ENCODE assay signal across 31 mouse cellular contexts in the genomic region with DNA sequence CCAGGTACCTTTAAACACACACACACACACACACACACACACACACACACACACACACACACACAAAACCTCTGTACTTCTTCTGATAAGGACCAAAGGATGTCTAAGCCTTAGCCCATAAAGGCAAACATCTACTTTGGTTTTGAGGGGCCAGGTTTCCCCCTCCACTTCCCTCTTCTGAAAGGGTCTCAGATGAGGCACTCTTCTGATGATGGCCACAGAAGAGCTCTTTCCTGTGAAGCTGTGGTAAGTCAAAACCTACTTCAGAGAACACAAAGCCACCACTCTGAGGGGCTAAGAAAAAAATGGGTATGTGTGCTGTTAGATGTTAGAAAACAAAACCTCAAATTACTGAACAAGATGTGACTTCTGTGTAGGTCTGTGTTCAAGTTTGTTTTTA. TPM values are rescaled to one million over a fixed set of nuclear protein-coding genes. Genes with fewer than 3 reads are reported as not detected.
A peak's percentile ranks its signal among the peaks of the same experiment; 100 is the strongest.
DNase-seq lines count a peak whose midpoint lies in the region; ATAC-seq and TF ChIP-seq lines count a peak whose summit lies in the region.
"Had no signal": no experiment of that assay in that cellular context is flagged by ENCODE, and none has a peak within 500 bp of the region (broad histone marks: within the 10 kb centered on the region; RNA-seq: fewer than 3 reads in every experiment).

No protein-coding gene starts in this region.

- peak; percentile 17 for DNase-seq in thymus, adult 2 months
- DNase-seq in thymus, postnatal 10 days (ENCODE audit: low spot score in 2 of 2), result no peak
- peak; percentile 78 for DNase-seq in naive thymus-derived CD4-positive, alpha-beta T cell, adult 2 months (ENCODE audit: low read depth)
- DNase-seq in thymus, postnatal 4 days, result peak; percentile 16
- DNase-seq in heart, postnatal 4 days, result no peak
- DNase-seq in neural tube, embryonic 10.5 days (ENCODE audit: extremely low spot score, low spot score), result no peak
- DNase-seq in left cerebral cortex, postnatal 4 days, result no peak
- DNase-seq: adrenal gland, adult 2 months; cerebellum, adult 11 months; cerebellum, postnatal 10 days; heart, adult 11 months; kidney, adult 8-10 months; kidney, postnatal 14 days; lung, adult 18-20 months; lung, postnatal 14 days; midbrain, embryonic 14.5 days; right cerebral cortex, postnatal 14 days had no signal

- H3K27ac ChIP-seq in thymus, adult 2 months (ENCODE audit: control insufficient read depth, insufficient read depth, low read length), result no peak overlapping the region
- H3K27ac ChIP-seq: forebrain, embryonic 13.5 days; hindbrain, embryonic 13.5 days; neural tube, embryonic 15.5 days had no signal

- H3K4me1 ChIP-seq in thymus, adult 2 months (replicated peaks; ENCODE audit: control insufficient read depth, insufficient read depth, low read length), result peaks cover 2% of the 10 kb centered on the region; the same call in 1 of the 2 replicates
- H3K4me1 ChIP-seq: forebrain, embryonic 13.5 days; hindbrain, embryonic 13.5 days; neural tube, embryonic 15.5 days had no signal

- no peaks in the 10 kb centered on the region for H3K27me3 ChIP-seq in thymus, adult 2 months (ENCODE audit: control insufficient read depth, insufficient read depth, low read length)
- H3K27me3 ChIP-seq: forebrain, embryonic 13.5 days; hindbrain, embryonic 13.5 days; neural tube, embryonic 15.5 days had no signal

- no peak overlapping the region for H3K4me3 ChIP-seq in thymus, adult 2 months (ENCODE audit: control insufficient read depth, insufficient read depth, low read length)
- H3K4me3 ChIP-seq: forebrain, embryonic 13.5 days; hindbrain, embryonic 13.5 days; neural tube, embryonic 15.5 days had no signal

- H3K36me3 ChIP-seq in thymus, adult 2 months (ENCODE audit: control insufficient read depth, insufficient read depth, low read length), result no peaks in the 10 kb centered on the region
- H3K36me3 ChIP-seq: hindbrain, embryonic 13.5 days; neural tube, embryonic 15.5 days had no signal

- no peak for TF ChIP-seq POLR2A in thymus, adult 2 months (IDR thresholded peaks at IDR 0.05; ENCODE audit: control insufficient read depth, extremely low read depth, insufficient read depth, low read length, poor library complexity)

- TF ChIP-seq CTCF in thymus, adult 2 months (IDR thresholded peaks at IDR 0.05; ENCODE audit: borderline replicate concordance, control insufficient read depth, extremely low read depth, insufficient read depth, low read length, poor library complexity), result no peak

- ATAC-seq in granulocyte monocyte progenitor cell, adult 5-6 weeks (replicated peaks; ENCODE audit: poor library complexity, severe bottlenecking), result peak; percentile 33; the same call in 1 of the 2 replicates
- ATAC-seq: forebrain, embryonic 13.5 days had no signal

- intact Hi-C loops in left cerebral cortex, postnatal 4 days (cut with DNase I), result no loop called here

RNA-seq across cellular contexts. Expression of a gene that starts 9.2 kb away (rescaled TPM):
- 0.78 and 0.87 TPM in 2 replicates for polyA plus RNA-seq in thymus, adult 2 months (2012; rRNA removed)
- not detected in 2 replicates for total RNA-seq in granulocyte monocyte progenitor cell, adult 5-6 weeks (2014; fragmentation: Nextera tagmentation)
- total RNA-seq in granulocyte monocyte progenitor cell, adult 5-6 weeks (2017), result not detected in 2 replicates
- not detected for total RNA-seq in heart, postnatal 4 days (2021)
- 1 to 10 TPM in 1 of 2 experiments, under 1 TPM in 1; 0.44 to 1.3 TPM for total RNA-seq in left cerebral cortex, postnatal 4 days (2021)
- total RNA-seq: adrenal gland, adult 2 months; adrenal gland, postnatal 4 days; gastrocnemius, adult 18-20 months; layer of hippocampus, adult 18-20 months; layer of hippocampus, postnatal 14 days had no signal
- polyA plus RNA-seq: adrenal gland, adult 2 months; embryonic facial prominence, embryonic 14.5 days; forebrain, embryonic 13.5 days; heart, embryonic 11.5 days; heart, postnatal 0 days; intestine, embryonic 14.5 days; limb, embryonic 11.5 days; liver, embryonic 11.5 days; midbrain, embryonic 14.5 days had no signal

Comparison
In these comparisons a context has a peak if more than half of its experiments do, and no peak if none do; other contexts are left out.
1. DNase-seq: peak in thymus, adult 2 months (single experiment), naive thymus-derived CD4-positive, alpha-beta T cell, adult 2 months (single experiment) and thymus, postnatal 4 days (single experiment); none in thymus, postnatal 10 days (0 of 2), heart, postnatal 4 days (single experiment), neural tube, embryonic 10.5 days (single experiment) and left cerebral cortex, postnatal 4 days (single experiment).